Mouse (Mus musculus): ENCODE results near the gene Gm28729. TPM values are rescaled to one million over a fixed set of nuclear protein-coding genes. Genes with fewer than 3 reads are reported as not detected.
"Not testable (repeated sequence)": the region's sequence is repeated elsewhere in the genome, so short reads cannot be mapped to it uniquely, and the experiment has no call there.

Gm28729 gene
- total and polyA plus RNA-seq, 3 experiments, result 0.16 TPM; not detected in 2

- no peak overlapping the region for H3K4me3 ChIP-seq (ENCODE audit: low read depth, low read length)
- ATAC-seq (ENCODE audit: extremely low read depth, insufficient number of reproducible peaks, low FRiP score, poor library complexity, severe bottlenecking) (no peak), DNase-seq (ENCODE audit: low spot score) (no peak)
- H3K27me3 ChIP-seq (ENCODE audit: insufficient read depth, low read length), result peaks cover 15% of the 10 kb centered on the region
- H3K4me1 ChIP-seq (ENCODE audit: insufficient read depth, low read depth, low read length), result peaks cover 3% of the 10 kb centered on the region; the same call in 1 of the 2 replicates
- no peaks in the 10 kb centered on the region for H3K36me3 ChIP-seq (replicated peaks)
- H3K9me3 ChIP-seq (replicated peaks), result peaks cover 3% of the 10 kb centered on the region
- no peak for TF ChIP-seq CTCF (IDR thresholded peaks at IDR 0.05; ENCODE audit: low read depth, low read length)
- TF ChIP-seq POLR2AphosphoS5 (IDR thresholded peaks at IDR 0.05; ENCODE audit: insufficient replicate concordance, low read depth, low read length), result no peak
These were observed 22.0 kb downstream of the Gm28729 start for GRCm38 (mm10) chr9:96502856-96503610.

GRCm38 (mm10) chr9:96501217-96501616, 23.8 kb downstream of the Gm28729 start:
- no peak overlapping the region for H3K4me3 ChIP-seq (ENCODE audit: low read depth, low read length)
- ATAC-seq (ENCODE audit: extremely low read depth, insufficient number of reproducible peaks, low FRiP score, poor library complexity, severe bottlenecking), result no peak
- peaks cover 3% of the 10 kb centered on the region for H3K9me3 ChIP-seq (replicated peaks)
- TF ChIP-seq CTCF (IDR thresholded peaks at IDR 0.05; ENCODE audit: low read depth, low read length) (no peak), TAL1 (conservative IDR thresholded peaks at IDR 0.05; ENCODE audit: low read depth, low read length) (no peak), GATA2 (IDR thresholded peaks at IDR 0.05; ENCODE audit: borderline replicate concordance, low read depth, low read length) (no peak)
- no peaks in the 10 kb centered on the region for H3K36me3 ChIP-seq (replicated peaks)
- H3K4me1 ChIP-seq (ENCODE audit: insufficient read depth, low read depth, low read length), result peaks cover 3% of the 10 kb centered on the region; the same call in 1 of the 2 replicates
- peaks cover 17% of the 10 kb centered on the region for H3K27me3 ChIP-seq (ENCODE audit: insufficient read depth, low read length)
- no peak for DNase-seq (ENCODE audit: low spot score)

- H3K27me3 ChIP-seq (ENCODE audit: insufficient read depth, low read length), result peaks cover 16% of the 10 kb centered on the region
- TF ChIP-seq CTCF (IDR thresholded peaks at IDR 0.05; ENCODE audit: low read depth, low read length) (no peak), GATA1 (IDR thresholded peaks at IDR 0.05; ENCODE audit: borderline replicate concordance, low read length) (no peak), POLR2AphosphoS5 (IDR thresholded peaks at IDR 0.05; ENCODE audit: insufficient replicate concordance, low read depth, low read length) (no peak), GATA2 (IDR thresholded peaks at IDR 0.05; ENCODE audit: borderline replicate concordance, low read depth, low read length) (no peak), TAL1 (conservative IDR thresholded peaks at IDR 0.05; ENCODE audit: low read depth, low read length) (no peak)
- no peak for ATAC-seq (ENCODE audit: extremely low read depth, insufficient number of reproducible peaks, low FRiP score, poor library complexity, severe bottlenecking)
- H3K9me3 ChIP-seq (replicated peaks), result no peaks in the 10 kb centered on the region
- no peak for DNase-seq (ENCODE audit: low spot score)
- H3K4me3 ChIP-seq (ENCODE audit: low read depth, low read length), result no peak overlapping the region
- H3K4me1 ChIP-seq (ENCODE audit: insufficient read depth, low read depth, low read length), result peaks cover 16% of the 10 kb centered on the region
- H3K36me3 ChIP-seq (replicated peaks), result no peaks in the 10 kb centered on the region
These were observed 31.9 kb downstream of the Gm28729 start for GRCm38 (mm10) chr9:96493212-96493611.

GRCm38 (mm10) chr9:96491810-96492209, 33.3 kb downstream of the Gm28729 start:
- peak; percentile 71 for TF ChIP-seq CTCF (IDR thresholded peaks at IDR 0.05; ENCODE audit: low read depth, low read length)
- no peak for TF ChIP-seq GATA1 (IDR thresholded peaks at IDR 0.05; ENCODE audit: borderline replicate concordance, low read length)
- Histone ChIP-seq H3K9me3 (replicated peaks) (no peaks in the 10 kb centered on the region), H3K4me3 (ENCODE audit: low read depth, low read length) (no peak overlapping the region; the same call in 1 of the 2 replicates), H3K4me1 (ENCODE audit: insufficient read depth, low read depth, low read length) (peaks cover 16% of the 10 kb centered on the region), H3K36me3 (replicated peaks) (no peaks in the 10 kb centered on the region), H3K27me3 (ENCODE audit: insufficient read depth, low read length) (peaks cover 13% of the 10 kb centered on the region)
- DNase-seq (ENCODE audit: low spot score), result peak; percentile 19
- no peak for ATAC-seq (ENCODE audit: extremely low read depth, insufficient number of reproducible peaks, low FRiP score, poor library complexity, severe bottlenecking)

GRCm38 (mm10) chr9:96487869-96488268, 37.2 kb downstream of the Gm28729 start:
- Histone ChIP-seq H3K27me3 (ENCODE audit: insufficient read depth, low read length) (peaks cover 14% of the 10 kb centered on the region), H3K4me1 (ENCODE audit: insufficient read depth, low read depth, low read length) (peaks cover 15% of the 10 kb centered on the region)
- not testable (repeated sequence) for H3K9me3 ChIP-seq (replicated peaks); H3K36me3 ChIP-seq (replicated peaks); DNase-seq (ENCODE audit: low spot score); H3K4me3 ChIP-seq (ENCODE audit: low read depth, low read length); ATAC-seq (ENCODE audit: extremely low read depth, insufficient number of reproducible peaks, low FRiP score, poor library complexity, severe bottlenecking)

GRCm38 (mm10) chr9:96483648-96484047, 41.4 kb downstream of the Gm28729 start:
- Histone ChIP-seq H3K27me3 (ENCODE audit: insufficient read depth, low read length) (peaks cover 17% of the 10 kb centered on the region), H3K4me3 (ENCODE audit: low read depth, low read length) (no peak overlapping the region), H3K36me3 (replicated peaks) (no peaks in the 10 kb centered on the region), H3K9me3 (replicated peaks) (no peaks in the 10 kb centered on the region), H3K4me1 (ENCODE audit: insufficient read depth, low read depth, low read length) (peaks cover 16% of the 10 kb centered on the region)
- no peak for TF ChIP-seq GATA1 (IDR thresholded peaks at IDR 0.05; ENCODE audit: borderline replicate concordance, low read length)
- TF ChIP-seq TAL1 (conservative IDR thresholded peaks at IDR 0.05; ENCODE audit: low read depth, low read length), result no peak
- no peak for TF ChIP-seq POLR2AphosphoS5 (IDR thresholded peaks at IDR 0.05; ENCODE audit: insufficient replicate concordance, low read depth, low read length)
- no peak for TF ChIP-seq CTCF (IDR thresholded peaks at IDR 0.05; ENCODE audit: low read depth, low read length)
- no peak for TF ChIP-seq GATA2 (IDR thresholded peaks at IDR 0.05; ENCODE audit: borderline replicate concordance, low read depth, low read length)
- no peak for DNase-seq (ENCODE audit: low spot score)
- no peak for ATAC-seq (ENCODE audit: extremely low read depth, insufficient number of reproducible peaks, low FRiP score, poor library complexity, severe bottlenecking)

- TF ChIP-seq POLR2AphosphoS5 (IDR thresholded peaks at IDR 0.05; ENCODE audit: insufficient replicate concordance, low read depth, low read length) (no peak), GATA1 (IDR thresholded peaks at IDR 0.05; ENCODE audit: borderline replicate concordance, low read length) (no peak)
- no peak for ATAC-seq (ENCODE audit: extremely low read depth, insufficient number of reproducible peaks, low FRiP score, poor library complexity, severe bottlenecking)
These were observed 42.0 kb downstream of the Gm28729 start for GRCm38 (mm10) chr9:96483028-96483427.

More at GRCm38 (mm10) chr9:96483028-96483427, 42.0 kb downstream of the Gm28729 start:
- Histone ChIP-seq H3K4me1 (ENCODE audit: insufficient read depth, low read depth, low read length) (peaks cover 16% of the 10 kb centered on the region), H3K36me3 (replicated peaks) (no peaks in the 10 kb centered on the region), H3K4me3 (ENCODE audit: low read depth, low read length) (no peak overlapping the region), H3K9me3 (replicated peaks) (no peaks in the 10 kb centered on the region), H3K27me3 (ENCODE audit: insufficient read depth, low read length) (peaks cover 17% of the 10 kb centered on the region)
- no peak for DNase-seq (ENCODE audit: low spot score)
